Mouse (Mus musculus) heart, adult 8-10 months (tissue): ENCODE results near the gene Tspan11. TPM values are rescaled to one million over a fixed set of nuclear protein-coding genes. Genes with fewer than 3 reads are reported as not detected.

Experiments used
- DNase-seq: peaks from one replicate; pipeline ENCODE4 v3.0.0; 2022; ENCODE audit warnings: low spot score
- total RNA-seq, 4 experiments: library from RNA; stranded (reverse); gene quantifications; 2 replicates each; pipeline ENCODE4 v1.2.4; 2022

Tspan11 gene
- total RNA-seq, 4 experiments from 2014 or later, result 0.79 to 1.7 (median 0.82) TPM

- no peak for DNase-seq
These were observed 10.4 kb upstream of the Tspan11 start for GRCm38 (mm10) chr6:127877026-127877425.

- DNase-seq, result no peak
These were observed 7.9 kb upstream of the Tspan11 start for GRCm38 (mm10) chr6:127879472-127879871.

- DNase-seq, result no peak
These were observed 473 bp upstream of the Tspan11 start for GRCm38 (mm10) chr6:127886916-127887315.

DNA sequence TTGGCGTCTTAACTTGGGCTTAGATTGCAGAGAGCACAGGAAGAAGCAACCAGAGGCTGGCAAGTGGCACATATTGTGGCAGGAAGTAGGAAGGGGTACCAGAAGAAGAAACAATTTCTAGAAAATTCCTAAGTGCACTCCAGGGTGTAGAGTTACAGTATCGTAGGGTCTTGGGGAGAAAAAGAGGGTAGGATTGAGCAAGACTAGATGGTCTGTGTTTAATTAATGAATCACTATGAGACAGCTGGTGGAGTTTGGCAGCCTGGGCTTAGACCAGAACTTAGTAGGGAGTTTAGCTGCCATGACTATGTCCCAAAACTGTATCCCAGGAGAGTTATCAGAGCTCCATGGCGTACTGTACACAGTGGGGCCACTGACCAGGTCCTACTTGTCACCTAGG, 1.2 kb downstream of the Tspan11 start:
- DNase-seq, result no peak

GRCm38 (mm10) chr6:127893611-127894010, 6.2 kb downstream of the Tspan11 start:
- DNase-seq, result no peak

DNA sequence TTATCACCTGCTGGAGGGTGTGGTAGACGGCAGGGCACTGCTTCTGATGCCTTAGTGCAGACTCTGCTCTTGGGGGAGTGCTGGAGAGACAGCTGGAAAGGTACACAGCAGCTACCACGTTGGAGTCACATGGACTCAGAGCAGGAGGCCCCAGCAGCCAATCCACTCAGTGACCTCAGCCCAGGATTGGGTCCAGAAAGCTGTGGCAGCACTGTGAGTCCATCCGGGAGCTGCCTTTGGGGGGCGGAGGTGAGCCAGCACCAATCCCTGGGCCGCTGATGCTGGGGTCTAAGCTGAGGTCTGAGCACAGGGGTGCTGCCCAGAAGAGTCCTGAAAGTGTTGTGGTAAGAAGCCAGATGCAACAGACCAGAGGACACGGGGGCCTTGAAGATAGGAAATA, 7.6 kb downstream of the Tspan11 start:
- DNase-seq, result no peak

GRCm38 (mm10) chr6:127896425-127896824, 9.0 kb downstream of the Tspan11 start:
- DNase-seq, result no peak

GRCm38 (mm10) chr6:127897342-127897741, 10.0 kb downstream of the Tspan11 start:
- no peak for DNase-seq

DNA sequence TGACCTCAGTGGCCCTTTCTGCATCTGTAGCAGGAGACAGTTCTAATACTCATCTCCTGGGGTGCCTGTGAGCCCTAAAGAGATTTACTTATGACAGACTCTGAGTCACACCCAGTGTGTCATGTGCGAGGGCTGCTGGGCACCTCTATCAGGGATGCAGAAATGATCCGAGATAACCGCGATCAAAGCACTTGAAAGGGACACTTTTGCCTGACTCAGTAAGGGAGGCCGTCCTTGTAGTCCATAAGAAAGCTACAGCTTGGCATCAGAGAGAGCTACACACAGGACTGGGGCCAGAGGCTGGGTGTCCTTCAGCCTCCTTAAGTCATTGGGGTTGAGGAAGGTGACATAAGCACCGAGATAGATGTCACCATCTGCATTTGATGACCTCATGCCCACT, 12.7 kb downstream of the Tspan11 start:
- DNase-seq, result no peak

GRCm38 (mm10) chr6:127901261-127901660, 13.9 kb downstream of the Tspan11 start:
- no peak for DNase-seq

- DNase-seq, result peak; percentile 43
These were observed 14.3 kb downstream of the Tspan11 start for GRCm38 (mm10) chr6:127901669-127902068.

DNA sequence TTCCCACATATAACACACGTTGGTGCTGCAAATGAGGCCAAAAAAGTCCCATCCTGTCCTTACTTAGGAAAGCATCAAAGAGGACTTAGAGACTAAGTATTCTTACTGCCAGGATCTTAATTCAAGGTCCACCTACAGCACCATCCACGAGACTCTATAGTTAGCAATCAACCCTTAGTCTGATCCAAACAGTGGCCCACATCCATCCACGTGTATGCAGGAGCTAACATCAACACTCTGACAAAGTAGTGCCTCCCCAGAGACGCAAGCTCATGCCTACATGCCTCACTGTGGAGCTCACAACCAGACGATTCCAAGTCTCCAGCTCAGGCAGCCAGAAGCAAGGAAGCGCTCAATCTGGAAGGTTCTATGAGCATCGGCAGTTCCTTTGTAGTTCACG, 15.2 kb downstream of the Tspan11 start:
- DNase-seq, result no peak

GRCm38 (mm10) chr6:127910638-127911037, 23.2 kb downstream of the Tspan11 start:
- DNase-seq, result no peak

GRCm38 (mm10) chr6:127911687-127912086, 24.3 kb downstream of the Tspan11 start:
- DNase-seq, result no peak

DNA sequence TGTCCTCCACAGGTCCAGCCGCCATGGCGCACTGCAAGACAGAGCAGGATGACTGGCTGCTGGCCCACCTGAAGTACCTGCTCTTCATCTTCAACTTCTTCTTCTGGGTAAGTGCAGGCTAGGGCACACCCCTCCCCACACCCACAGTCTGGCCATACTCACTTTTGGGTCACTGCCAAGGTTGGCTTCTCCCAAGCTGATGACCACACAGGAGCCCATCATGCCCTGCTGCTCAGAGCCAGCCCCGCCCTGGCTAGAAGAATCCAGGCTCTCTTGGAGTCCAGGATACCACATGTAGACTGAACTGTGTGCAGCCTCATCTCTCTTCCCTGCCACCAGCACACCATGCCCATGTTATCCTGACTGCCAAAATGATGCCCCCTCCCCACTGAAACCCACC, 25.5 kb downstream of the Tspan11 start:
- no peak for DNase-seq

DNA sequence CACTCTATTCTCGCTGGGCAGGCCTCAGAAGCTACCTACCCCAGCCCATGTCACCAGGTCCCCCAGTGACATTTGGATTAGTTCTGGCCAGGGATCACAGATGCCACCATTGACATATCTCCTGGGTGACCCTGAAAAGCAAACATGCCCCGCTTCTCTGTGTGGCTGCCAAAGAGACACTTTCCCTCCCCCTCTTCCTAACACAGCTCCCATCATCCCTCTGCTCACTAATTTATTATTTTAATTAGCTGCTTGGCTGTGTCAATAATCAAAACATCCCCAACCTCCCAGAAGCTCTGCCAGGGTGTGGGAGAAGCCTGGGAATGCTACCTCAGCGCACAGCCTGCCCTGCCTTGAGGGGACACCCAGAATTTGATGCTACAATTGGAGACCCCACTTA, 29.6 kb downstream of the Tspan11 start:
- DNase-seq, result no peak

DNA sequence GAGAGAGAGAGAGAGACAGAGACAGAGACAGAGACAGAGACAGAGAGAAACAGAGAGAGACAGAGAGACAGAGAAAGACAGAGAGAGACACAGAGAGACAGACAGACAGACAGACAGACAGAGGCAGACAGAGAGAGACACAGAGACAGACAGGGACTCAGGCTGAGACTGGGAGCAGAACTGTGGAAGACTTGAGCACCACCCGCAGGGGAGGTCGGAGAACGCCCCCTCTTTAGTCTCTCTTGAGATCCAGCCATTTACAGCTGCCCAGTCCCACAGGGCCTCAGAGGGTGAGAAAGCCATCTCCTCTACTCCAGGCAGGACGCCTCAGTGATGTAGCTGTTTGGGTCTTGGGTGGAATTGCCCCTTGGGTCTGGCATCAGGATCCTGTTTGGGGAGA, 30.3 kb downstream of the Tspan11 start:
- no peak for DNase-seq

- no peak for DNase-seq
These were observed 32.1 kb downstream of the Tspan11 start for GRCm38 (mm10) chr6:127919491-127919890.

GRCm38 (mm10) chr6:127920652-127921051, 33.3 kb downstream of the Tspan11 start:
- peak; percentile 74 for DNase-seq

- no peak for DNase-seq
These were observed 34.6 kb downstream of the Tspan11 start for GRCm38 (mm10) chr6:127921996-127922395.

DNA sequence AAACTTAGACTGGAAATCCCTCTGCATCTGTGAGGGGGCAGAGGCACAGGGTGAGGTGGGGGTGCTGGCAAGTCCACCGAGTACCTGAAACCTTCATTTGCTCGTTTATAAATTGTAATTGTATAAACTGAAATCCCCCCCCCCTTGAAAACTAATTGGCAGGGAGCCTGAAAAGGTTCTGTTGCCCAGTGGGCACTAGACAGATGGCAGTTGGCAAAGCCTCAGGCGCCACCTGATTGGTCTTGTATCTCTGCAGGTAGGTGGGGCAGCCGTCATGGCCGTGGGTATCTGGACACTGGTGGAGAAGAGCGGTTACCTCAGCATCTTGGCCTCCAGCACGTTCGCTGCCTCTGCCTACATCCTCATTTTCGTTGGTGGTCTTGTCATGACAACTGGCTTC, 35.9 kb downstream of the Tspan11 start:
- DNase-seq, result no peak

DNA sequence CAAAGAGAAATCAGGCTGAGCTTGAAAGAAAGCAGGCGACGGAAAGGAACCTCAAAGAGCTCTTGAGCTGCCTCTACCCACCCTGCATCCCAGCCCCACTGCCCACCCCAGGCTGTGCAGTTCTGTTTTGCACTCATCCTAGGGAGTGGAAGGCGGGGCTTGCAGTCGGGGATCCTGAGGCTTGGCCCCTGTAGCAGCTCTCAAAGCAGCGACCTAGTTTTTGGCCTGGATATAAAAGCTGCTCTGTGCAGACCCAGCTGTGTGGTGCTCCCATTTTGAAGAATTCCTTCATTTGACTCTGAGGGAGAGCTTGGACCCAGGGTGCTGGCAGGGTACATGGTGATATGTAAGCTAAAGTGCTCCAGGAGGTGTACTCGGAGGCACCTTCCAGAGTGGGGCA, 37.4 kb downstream of the Tspan11 start:
- DNase-seq, result no peak

DNA sequence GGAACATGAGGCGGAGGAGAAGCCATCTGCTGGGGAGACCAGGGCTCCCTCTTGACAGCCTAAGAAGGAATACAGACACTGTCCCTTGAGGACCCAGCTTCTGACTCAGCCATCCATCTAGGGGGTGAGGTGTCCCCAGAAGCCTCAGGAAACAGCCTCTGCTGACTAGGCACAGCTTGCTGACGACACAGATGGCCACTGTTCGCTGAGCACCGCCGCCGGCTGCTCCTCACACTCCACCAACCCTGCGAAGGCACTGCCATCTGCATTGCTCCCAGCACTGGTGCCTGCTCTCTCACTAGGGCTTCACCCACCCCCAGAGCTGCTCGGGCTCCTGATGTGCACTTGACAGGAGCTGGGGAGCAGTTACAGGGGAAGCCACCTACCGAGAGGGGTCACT, 38.5 kb downstream of the Tspan11 start:
- no peak for DNase-seq

GRCm38 (mm10) chr6:127928682-127929081, 41.3 kb downstream of the Tspan11 start:
- DNase-seq, result no peak

GRCm38 (mm10) chr6:127932697-127933096, 45.3 kb downstream of the Tspan11 start:
- peak; percentile 22 for DNase-seq
